Mouse (Mus musculus) bone marrow macrophage, adult 2 months (primary cell): Measurements from ENCODE around the gene Rbpj.

Experiments
- CTCF ChIP-seq: IDR thresholded peaks from 2 replicates; pipeline ENCODE4 v1.5.1; 2012; ENCODE audit warnings: low read depth, mild to moderate bottlenecking, low read length, moderate library complexity
- POLR2A ChIP-seq: IDR thresholded peaks from 2 replicates; pipeline ENCODE4 v1.6.1; 2012; ENCODE audit warnings: mild to moderate bottlenecking, low read depth, low read length, borderline replicate concordance

DNA sequence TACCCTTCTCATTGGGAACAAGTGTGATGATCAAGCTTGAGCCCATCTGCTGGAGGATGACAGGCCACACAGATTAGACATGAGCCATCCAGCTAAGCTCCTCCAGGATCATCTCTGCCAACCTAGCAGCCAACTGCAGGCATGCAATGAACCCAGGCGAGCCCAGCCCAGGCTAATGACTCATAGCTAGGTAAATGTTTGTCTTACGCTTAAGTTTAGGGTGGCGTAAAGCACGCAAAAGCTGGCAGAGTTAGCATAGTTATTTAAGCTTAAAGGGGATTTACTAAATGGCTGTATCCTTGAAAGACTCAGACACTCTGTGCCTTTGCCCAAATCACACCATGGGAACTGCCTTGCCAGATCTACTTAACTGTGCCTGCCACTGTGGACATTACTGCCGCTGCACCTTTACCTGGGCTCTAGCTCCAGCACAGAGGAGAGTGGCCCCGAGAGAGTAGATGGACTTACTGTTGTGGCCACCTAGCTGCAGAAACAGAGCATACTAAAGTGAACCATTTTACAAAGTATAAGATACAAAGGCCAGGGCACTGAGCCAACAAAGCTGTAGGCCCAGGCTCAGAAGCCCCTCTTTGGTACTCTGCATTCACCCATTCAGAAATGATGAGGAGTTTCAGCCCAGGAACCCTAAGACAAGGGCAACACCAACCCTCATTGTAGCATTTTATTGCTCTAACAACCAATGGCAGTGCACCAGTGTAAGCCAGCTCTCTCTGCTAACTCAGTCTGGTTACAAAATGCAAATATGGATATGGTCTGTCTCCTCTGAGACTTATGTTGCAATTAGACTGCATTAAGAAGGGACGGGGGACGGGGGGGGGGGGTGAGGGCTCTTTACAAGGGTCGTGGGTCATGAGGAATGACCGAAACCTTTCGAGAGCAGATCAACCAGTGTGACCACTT, 2.6 kb upstream of the Rbpj start:
- TF ChIP-seq CTCF, result no peak
- TF ChIP-seq POLR2A, result no peak
